In the genomic region with DNA sequence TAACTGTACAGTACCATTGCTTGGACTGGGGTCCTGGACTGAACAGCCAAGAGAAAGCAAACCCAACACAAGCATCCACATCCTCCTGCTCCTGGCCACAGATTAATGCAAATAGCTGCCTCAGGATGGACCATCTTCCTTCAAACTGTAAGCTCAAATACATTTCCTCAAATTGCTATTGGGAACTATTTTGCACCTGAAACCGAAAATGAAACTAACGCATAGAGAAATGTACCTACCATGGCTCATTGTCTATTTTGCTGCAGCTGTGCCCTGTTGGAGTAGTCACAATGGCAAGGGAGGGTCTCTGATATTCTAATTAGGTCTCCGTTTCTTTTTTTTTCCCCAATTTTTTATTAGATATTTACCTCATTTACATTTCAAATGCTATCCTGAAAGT, we compare ENCODE assay signal across 27 mouse cellular contexts. TPM values are rescaled to one million over a fixed set of nuclear protein-coding genes. Genes with fewer than 3 reads are reported as not detected.
DNase-seq lines count a peak whose midpoint lies in the region; ATAC-seq lines count a peak whose summit lies in the region.
"Had no signal": no experiment of that assay in that cellular context is flagged by ENCODE, and none has a peak within 500 bp of the region (broad histone marks: within the 10 kb centered on the region; RNA-seq: fewer than 3 reads in every experiment).

No protein-coding gene starts in this region.

- H3K27me3 ChIP-seq in splenic B cell, adult 2 months (ENCODE audit: control insufficient read depth, insufficient read depth, low read length, poor library complexity, severe bottlenecking) = no peaks in the 10 kb centered on the region
- H3K27me3 ChIP-seq: forebrain, embryonic 13.5 days; hindbrain, embryonic 13.5 days had no signal

- peak; percentile 50 for ATAC-seq in activated CD4-positive, CD25-positive, alpha-beta regulatory T cell, adult 4 months
- ATAC-seq in inflammation-experienced regulatory T-cells, adult 6 months = peak; percentile 41
- ATAC-seq: forebrain, embryonic 13.5 days; forebrain, embryonic 16.5 days; hindbrain, embryonic 16.5 days; Patski had no signal

- intact Hi-C loops in heart, postnatal 14 days (cut with DNase I) = no loop called here

- peak; percentile 42 for DNase-seq in CD4-positive, CD25-positive, alpha-beta regulatory T cell, adult 2 months (ENCODE audit: low read depth, low spot score)
- peak; percentile 46 for DNase-seq in splenic B cell, adult 2 months (ENCODE audit: low read depth, low spot score)
- no peak for DNase-seq in adrenal gland, postnatal 14 days
- DNase-seq in right cerebral cortex, postnatal 36 days (ENCODE audit: low spot score in 2 of 2) = no peak
- DNase-seq in urinary bladder, adult 2 months (ENCODE audit: low spot score) = no peak
- DNase-seq in heart, postnatal 14 days = no peak
- DNase-seq: adrenal gland, adult 2 months; adrenal gland, postnatal 25 days; cerebellum, adult 11-12 months; cerebellum, adult 9-10 months; cerebellum, postnatal 14 days; gastrocnemius, postnatal 10 days; gastrocnemius, postnatal 36 days; heart, postnatal 36 days had no signal

- no peaks in the 10 kb centered on the region for H3K36me3 ChIP-seq in splenic B cell, adult 2 months (ENCODE audit: control insufficient read depth, insufficient read depth, low read length, poor library complexity, severe bottlenecking)
- H3K36me3 ChIP-seq: forebrain, embryonic 10.5 days; G1E; hindbrain, embryonic 10.5 days; hindbrain, embryonic 13.5 days had no signal

RNA-seq across cellular contexts. Expression of gene Ildr1, which starts 11.9 kb away (rescaled TPM):
- polyA plus RNA-seq in activated CD4-positive, CD25-positive, alpha-beta regulatory T cell, adult 4 months (2017; shearing (Covaris generic)) = 1 to 10 TPM; 6.1 to 7.3 TPM
- 10 to 100 TPM in 1 of 3 experiments, 1 to 10 TPM in 2; 6.9 to 18.3 (median 8.2) TPM for polyA plus RNA-seq in inflammation-experienced regulatory T-cells, adult 6 months (2017; shearing (Covaris generic))
- total RNA-seq in adrenal gland, postnatal 14 days (2021) = 0.41 TPM in 1 of 2 replicates, not detected in the other
- 37.2 and 43.2 TPM in 2 replicates for polyA plus RNA-seq in urinary bladder, adult 2 months (2012; rRNA removed)
- under 1 TPM; 0.07 to 0.19 TPM for total RNA-seq in heart, postnatal 14 days (2021)
- total RNA-seq: adrenal gland, adult 2 months; adrenal gland, postnatal 25 days; gastrocnemius, postnatal 36 days; heart, adult 8-10 months; heart, postnatal 36 days had no signal
- polyA plus RNA-seq: adrenal gland, adult 2 months; forebrain, embryonic 13.5 days; G1E; heart, embryonic 11.5 days; heart, postnatal 0 days; Patski had no signal

RNA-seq across cellular contexts. Expression of gene Cd86, which starts 15.9 kb away (rescaled TPM):
- polyA plus RNA-seq in activated CD4-positive, CD25-positive, alpha-beta regulatory T cell, adult 4 months (2017; shearing (Covaris generic)) = 10 to 100 TPM; 45.6 to 47.4 TPM
- 10 to 100 TPM; 31.6 to 68.0 (median 48.2) TPM for polyA plus RNA-seq in inflammation-experienced regulatory T-cells, adult 6 months (2017; shearing (Covaris generic))
- 2.1 and 3.9 TPM in 2 replicates for total RNA-seq in adrenal gland, postnatal 14 days (2021)
- 3.9 and 5.1 TPM in 2 replicates for polyA plus RNA-seq in urinary bladder, adult 2 months (2012; rRNA removed)
- total RNA-seq in heart, postnatal 14 days (2021) = 1 to 10 TPM; 1.6 to 1.7 TPM
- total RNA-seq: G1E had no signal
- polyA plus RNA-seq: G1E, Patski had no signal

Comparison
In these comparisons a context has a peak if more than half of its experiments do, and no peak if none do; other contexts are left out.
1. DNase-seq: peak in CD4-positive, CD25-positive, alpha-beta regulatory T cell, adult 2 months (single experiment) and splenic B cell, adult 2 months (single experiment); none in adrenal gland, postnatal 14 days (single experiment), right cerebral cortex, postnatal 36 days (0 of 2), urinary bladder, adult 2 months (single experiment) and heart, postnatal 14 days (0 of 2).